Mouse (Mus musculus): Measurements from ENCODE around the gene Dusp1.

- TF ChIP-seq CTCF (IDR thresholded peaks at IDR 0.05; ENCODE audit: extremely low read depth, insufficient read depth, low read length): no peak
- TF ChIP-seq POLR2A (IDR thresholded peaks at IDR 0.05; ENCODE audit: extremely low read depth, insufficient read depth, low read length): no peak
These were observed 36.6 kb downstream of the Dusp1 start for GRCm38 (mm10) chr17:26525316-26525715.
